Mouse (Mus musculus): ENCODE results near the gene Lhfp. TPM values are rescaled to one million over a fixed set of nuclear protein-coding genes. Genes with fewer than 3 reads are reported as not detected.

Gene Lhfp
- polyA plus RNA-seq, 1 experiment: 288 TPM

DNA sequence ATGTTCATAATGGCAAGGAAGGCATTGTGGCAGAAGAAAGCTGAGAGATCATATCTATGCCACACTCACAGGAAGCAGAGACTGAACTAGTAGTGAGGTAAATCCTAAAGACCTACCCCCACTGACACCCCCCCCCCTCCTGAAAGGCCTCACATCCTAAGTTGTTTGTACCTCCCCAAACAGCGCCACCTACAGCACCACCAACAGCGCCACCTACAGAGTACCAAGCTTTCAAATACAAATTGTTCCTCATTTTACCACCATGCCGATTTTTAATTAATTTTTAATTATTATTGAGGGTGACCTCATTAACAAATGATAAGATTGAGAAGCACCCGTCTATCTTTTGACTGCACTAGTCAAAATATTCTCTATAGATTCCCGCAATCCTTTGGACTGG, 267.3 kb downstream of the Lhfp start:
- H3K4me1 ChIP-seq (ENCODE audit: control insufficient read depth, insufficient read depth, low read length): no peaks in the 10 kb centered on the region
- TF ChIP-seq CTCF (IDR thresholded peaks at IDR 0.05; ENCODE audit: insufficient read depth, low read length) (peak; percentile 27; the same call in 1 of the 2 replicates), POLR2A (IDR thresholded peaks at IDR 0.05; ENCODE audit: borderline replicate concordance, extremely low read depth, low read depth, low read length) (no peak)
- whole genome bisulfite sequencing: 58% methylated on average over 5 of the region's 5 CpGs
- no peak overlapping the region for H3K4me3 ChIP-seq (replicated peaks; ENCODE audit: extremely low read depth, low read depth, low read length)
- DNase-seq: no peak

DNA sequence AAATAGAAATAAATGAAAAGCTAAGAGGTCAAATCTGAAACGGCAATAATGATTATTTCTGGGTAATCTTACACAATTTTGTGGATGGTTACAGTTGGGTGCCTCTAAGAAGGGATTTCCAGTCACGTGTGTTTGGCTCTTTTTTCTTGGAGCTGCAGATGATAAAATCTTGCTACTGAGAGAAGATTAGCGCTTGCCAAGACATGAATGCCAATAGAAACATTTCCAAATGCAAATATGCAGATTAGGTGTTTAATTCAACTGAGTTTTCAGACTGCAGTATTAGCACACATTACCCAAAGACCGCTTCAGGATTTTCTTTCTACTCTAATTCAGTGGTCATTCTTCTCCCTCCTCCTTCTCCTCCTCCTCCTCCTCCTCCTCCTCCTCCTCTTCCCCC, 268.8 kb downstream of the Lhfp start:
- TF ChIP-seq CTCF (IDR thresholded peaks at IDR 0.05; ENCODE audit: insufficient read depth, low read length) (no peak), POLR2A (IDR thresholded peaks at IDR 0.05; ENCODE audit: borderline replicate concordance, extremely low read depth, low read depth, low read length) (no peak)
- Histone ChIP-seq H3K4me1 (ENCODE audit: control insufficient read depth, insufficient read depth, low read length) (no peaks in the 10 kb centered on the region), H3K4me3 (replicated peaks; ENCODE audit: extremely low read depth, low read depth, low read length) (no peak overlapping the region)
- DNase-seq: no peak
- WGBS: 55% methylated on average over 4 of the region's 4 CpGs

DNA sequence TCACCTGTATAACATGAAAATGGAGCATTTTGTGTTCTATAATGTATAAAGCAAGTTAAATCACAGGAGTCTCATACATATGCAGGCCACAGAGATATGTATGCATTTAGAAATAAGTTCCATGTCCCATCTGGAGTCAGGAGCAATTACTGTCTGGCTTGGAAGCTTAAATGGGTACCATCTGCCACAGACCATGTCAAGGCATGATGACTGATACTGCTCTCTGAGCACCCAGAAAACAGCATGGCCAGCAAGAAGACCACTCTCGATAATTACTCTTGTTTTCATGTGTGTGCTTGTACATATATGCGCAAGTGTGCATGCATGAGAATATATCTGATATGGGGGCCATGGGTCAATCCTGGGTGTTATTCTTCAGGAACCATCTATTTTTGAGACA, 269.3 kb downstream of the Lhfp start:
- Histone ChIP-seq H3K4me1 (ENCODE audit: control insufficient read depth, insufficient read depth, low read length) (no peaks in the 10 kb centered on the region), H3K4me3 (replicated peaks; ENCODE audit: extremely low read depth, low read depth, low read length) (no peak overlapping the region)
- WGBS: 97% methylated on average over 2 of the region's 2 CpGs
- TF ChIP-seq CTCF (IDR thresholded peaks at IDR 0.05; ENCODE audit: insufficient read depth, low read length) (no peak), POLR2A (IDR thresholded peaks at IDR 0.05; ENCODE audit: borderline replicate concordance, extremely low read depth, low read depth, low read length) (no peak)
- DNase-seq: no peak

Other genes starting within 250 kb of the Lhfp start
- gene Cog6, start 24.3 kb upstream of the Lhfp start, polyA plus RNA-seq (2012; rRNA removed): 12.4 and 15.8 TPM in 2 replicates

All from lung, adult 2 months (tissue).